Mouse (Mus musculus): ENCODE data around the gene Gpr1.

GRCm38 (mm10) chr1:63200322-63200721, 14.0 kb downstream of the Gpr1 start:
- TF ChIP-seq CTCF (conservative IDR thresholded peaks at IDR 0.05; ENCODE audit: low read length) (no peak), NANOG (IDR thresholded peaks at IDR 0.05; ENCODE audit: borderline replicate concordance, low read length) (no peak)

All from E14TG2a.4 (cell line).